In genomic region chr2:160288538-160289151, GRCm38 (mm10) we compare ENCODE assay signal across 25 mouse cellular contexts. TPM values are rescaled to one million over a fixed set of nuclear protein-coding genes. Genes with fewer than 3 reads are reported as not detected.
DNase-seq lines count a peak whose midpoint lies in the region; ATAC-seq lines count a peak whose summit lies in the region.
"Had no signal": no experiment of that assay in that cellular context is flagged by ENCODE, and none has a peak within 500 bp of the region (broad histone marks: within the 10 kb centered on the region; RNA-seq: fewer than 3 reads in every experiment).

No protein-coding gene starts in this region.

- no peak overlapping the region for H3K27ac ChIP-seq in kidney, embryonic 16.5 days (ENCODE audit: low read length)
- H3K27ac ChIP-seq: embryonic facial prominence, embryonic 10.5 days; embryonic facial prominence, embryonic 12.5 days; forebrain, embryonic 13.5 days; forebrain, embryonic 15.5 days had no signal

- H3K4me2 ChIP-seq in kidney, embryonic 16.5 days (replicated peaks; ENCODE audit: low read depth, low read length), result no peak overlapping the region
- H3K4me2 ChIP-seq: embryonic facial prominence, embryonic 12.5 days; forebrain, embryonic 13.5 days; forebrain, embryonic 15.5 days had no signal

- H3K9ac ChIP-seq in kidney, embryonic 16.5 days (replicated peaks; ENCODE audit: low read length), result no peak overlapping the region
- H3K9ac ChIP-seq: embryonic facial prominence, embryonic 12.5 days; forebrain, embryonic 13.5 days; forebrain, embryonic 15.5 days had no signal

- DNase-seq in heart, adult 11 months, result peak; percentile 64
- DNase-seq in heart, postnatal 4 days, result no peak
- no peak for DNase-seq in kidney, postnatal 36 days
- DNase-seq in kidney, postnatal 10 days, result peak; percentile 12
- DNase-seq in kidney, adult 8-10 months, result no peak
- DNase-seq: adrenal gland, adult 8-10 months; adrenal gland, postnatal 14 days; adrenal gland, postnatal 36 days; B cell, adult 2 months; cerebellum, adult 11-12 months; cerebellum, adult 2 months; cerebellum, adult 9-10 months; cerebellum, postnatal 10 days; cerebellum, postnatal 25 days had no signal

- H3K36me3 ChIP-seq in kidney, embryonic 16.5 days (ENCODE audit: insufficient read depth, low read length), result no peaks in the 10 kb centered on the region
- H3K36me3 ChIP-seq: embryonic facial prominence, embryonic 10.5 days; embryonic facial prominence, embryonic 12.5 days; forebrain, embryonic 15.5 days; G1E had no signal

- 47% methylated on average over 10 of the region's 10 CpGs for WGBS in kidney, embryonic 16.5 days

- H3K4me1 ChIP-seq in kidney, embryonic 16.5 days (ENCODE audit: insufficient read depth, low read length), result no peaks in the 10 kb centered on the region
- H3K4me1 ChIP-seq: embryonic facial prominence, embryonic 10.5 days; embryonic facial prominence, embryonic 12.5 days; forebrain, embryonic 13.5 days; forebrain, embryonic 15.5 days had no signal

- peak; percentile 75 for ATAC-seq in kidney, embryonic 16.5 days (ENCODE audit: low FRiP score, low TSS enrichment)
- ATAC-seq: activated CD4-positive, CD25-positive, alpha-beta regulatory T cell, adult 4 months; CD4-positive, CD25-positive, alpha-beta regulatory T cell, adult 4 months; forebrain, embryonic 13.5 days; forebrain, embryonic 15.5 days; Patski had no signal

- no peak overlapping the region for H3K4me3 ChIP-seq in kidney, embryonic 16.5 days (ENCODE audit: low read length)
- H3K4me3 ChIP-seq: embryonic facial prominence, embryonic 10.5 days; embryonic facial prominence, embryonic 12.5 days; forebrain, embryonic 13.5 days; forebrain, embryonic 15.5 days had no signal

- no peaks in the 10 kb centered on the region for H3K27me3 ChIP-seq in kidney, embryonic 16.5 days (ENCODE audit: insufficient read depth, low read length)
- H3K27me3 ChIP-seq: CH12.LX; embryonic facial prominence, embryonic 12.5 days; forebrain, embryonic 13.5 days; forebrain, embryonic 15.5 days; Patski had no signal

- H3K9me3 ChIP-seq in kidney, embryonic 16.5 days (ENCODE audit: low read length), result no peaks in the 10 kb centered on the region
- H3K9me3 ChIP-seq: embryonic facial prominence, embryonic 10.5 days; embryonic facial prominence, embryonic 12.5 days; forebrain, embryonic 13.5 days; forebrain, embryonic 15.5 days had no signal

RNA-seq across cellular contexts. Expression of gene Gm826, which starts 45.3 kb away (rescaled TPM):
- 1 to 10 TPM; 5.8 to 6.2 TPM for total RNA-seq in heart, postnatal 4 days (2021)
- 0.67 and 0.91 TPM in 2 replicates for polyA plus RNA-seq in kidney, embryonic 16.5 days (2015; fragmentation: Nextera tagmentation; extraction: Ambion mirVana)
- total RNA-seq: G1E had no signal
- polyA plus RNA-seq: activated CD4-positive, CD25-positive, alpha-beta regulatory T cell, adult 4 months; CD4-positive, CD25-positive, alpha-beta regulatory T cell, adult 4 months; embryonic facial prominence, embryonic 12.5 days; forebrain, embryonic 11.5 days; forebrain, embryonic 13.5 days; G1E had no signal

Comparison
In these comparisons a context has a peak if more than half of its experiments do, and no peak if none do; other contexts are left out.
1. DNase-seq: peak in heart, adult 11 months (single experiment) and kidney, postnatal 10 days (single experiment); none in heart, postnatal 4 days (single experiment), kidney, postnatal 36 days (0 of 2) and kidney, adult 8-10 months (0 of 2).